Mouse (Mus musculus) hindbrain, embryonic 16.5 days (tissue): ENCODE data around the gene Tcta. TPM values are rescaled to one million over a fixed set of nuclear protein-coding genes. Genes with fewer than 3 reads are reported as not detected.

Experiments used
- ATAC-seq: fragments of 200-750 bp; cut with Nextera tagmentation; 2 replicates; pipeline ENCODE4 v1.8.0; 2017; ENCODE audit warnings: moderate TSS enrichment, moderate library complexity
- H3K27ac ChIP-seq: fragments of 300-500 bp; sonication (generic); 2 replicates; pipeline ENCODE4 v1.5.1; 2014; ENCODE audit warnings: low read depth, mild to moderate bottlenecking, control low read depth, low read length, moderate library complexity
- H3K27me3 ChIP-seq: fragments of 300-500 bp; sonication (generic); replicated peaks from 2 replicates; pipeline ENCODE4 v1.6.1; 2014; ENCODE audit warnings: low read length; ENCODE audit not compliant: control insufficient read depth, insufficient read depth
- H3K36me3 ChIP-seq: fragments of 300-500 bp; sonication (generic); 2 replicates; pipeline ENCODE4 v1.6.1; 2014; ENCODE audit warnings: mild to moderate bottlenecking, low read length, moderate library complexity, mixed read lengths; ENCODE audit not compliant: control insufficient read depth, insufficient read depth
- H3K4me1 ChIP-seq: fragments of 300-500 bp; sonication (generic); 2 replicates; pipeline ENCODE4 v1.6.1; 2014; ENCODE audit warnings: low read depth, low read length; ENCODE audit not compliant: control insufficient read depth, insufficient read depth
- H3K4me2 ChIP-seq: fragments of 300-500 bp; sonication (generic); 2 replicates; pipeline ENCODE4 v1.6.1; 2014; ENCODE audit warnings: mild to moderate bottlenecking, low read length, control low read depth, moderate library complexity
- H3K4me3 ChIP-seq: fragments of 300-500 bp; sonication (generic); 2 replicates; pipeline ENCODE4 v1.5.1; 2014; ENCODE audit warnings: mild to moderate bottlenecking, low read length, control low read depth, moderate library complexity
- H3K9ac ChIP-seq: fragments of 300-500 bp; sonication (generic); 2 replicates; pipeline ENCODE4 v1.6.1; 2014; ENCODE audit warnings: low read depth, mild to moderate bottlenecking, control low read depth, low read length, moderate library complexity
- H3K9me3 ChIP-seq: fragments of 300-500 bp; sonication (generic); 2 replicates; pipeline ENCODE4 v1.6.1; 2014; ENCODE audit warnings: mild to moderate bottlenecking, low read length, moderate library complexity; ENCODE audit not compliant: control insufficient read depth
- whole genome bisulfite sequencing: fragments of 180-500 bp; shearing (Covaris S2); extraction: QIAGEN DNeasy Blood & Tissue Kit; methylation state at CpG from one replicate; pipeline ENCODE4 v1.1.7; 2014; 5-methylcytosine and 5-hydroxymethylcytosine counted together
- polyA plus RNA-seq: library from polyadenylated mRNA; unstranded; fragments of >200 nt; fragmentation: Nextera tagmentation; extraction: Ambion mirVana; gene quantifications from 2 replicates; pipeline ENCODE4 v1.2.1, GENCODE M21; 2015

Gene Tcta
- polyA plus RNA-seq, 1 experiment from 2014 or later: 57.2 TPM

DNA sequence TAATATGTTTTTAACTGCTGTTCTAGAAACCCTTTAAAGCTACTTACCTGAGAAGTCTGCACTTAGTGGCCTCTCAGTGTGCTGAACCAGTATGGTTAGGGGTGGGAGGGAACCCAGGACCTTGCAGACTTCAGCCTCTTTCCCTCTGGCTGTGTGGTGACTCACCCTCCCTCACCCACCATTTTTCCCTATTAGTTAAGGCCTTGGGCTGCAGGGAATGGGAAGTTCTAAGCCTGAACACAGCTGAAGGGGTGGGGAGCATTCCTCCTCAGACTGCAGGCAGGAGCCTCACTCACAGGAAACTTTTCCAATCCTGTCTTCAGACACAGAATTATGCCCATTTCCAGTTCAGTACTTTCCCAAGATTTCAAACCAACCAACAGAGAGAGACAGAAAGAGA, 35.8 kb upstream of the Tcta start:
- peaks cover 12% of the 10 kb centered on the region for H3K4me1 ChIP-seq
- no peaks in the 10 kb centered on the region for H3K36me3 ChIP-seq
- no peak for ATAC-seq
- no peak overlapping the region; the same call in 1 of the 2 replicates for H3K27ac ChIP-seq
- H3K9me3 ChIP-seq: no peaks in the 10 kb centered on the region
- H3K27me3 ChIP-seq: no peaks in the 10 kb centered on the region
- H3K9ac ChIP-seq: no peak overlapping the region
- no peak overlapping the region for H3K4me3 ChIP-seq
- no peak overlapping the region for H3K4me2 ChIP-seq

- Histone ChIP-seq H3K9me3 (no peaks in the 10 kb centered on the region), H3K27me3 (no peaks in the 10 kb centered on the region), H3K9ac (no peak overlapping the region), H3K27ac (no peak overlapping the region), H3K36me3 (no peaks in the 10 kb centered on the region), H3K4me3 (no peak overlapping the region), H3K4me1 (peaks cover 12% of the 10 kb centered on the region), H3K4me2 (no peak overlapping the region)
- 89% methylated on average over 5 of the region's 5 CpGs for WGBS
- ATAC-seq: no peak
These were observed 35.1 kb upstream of the Tcta start for GRCm38 (mm10) chr9:108341139-108341475.

GRCm38 (mm10) chr9:108340258-108341138, 34.5 kb upstream of the Tcta start:
- Histone ChIP-seq H3K27me3 (no peaks in the 10 kb centered on the region), H3K36me3 (peaks cover under 1% of the 10 kb centered on the region; the same call in 1 of the 2 replicates), H3K27ac (no peak overlapping the region), H3K9ac (peak overlapping the region; percentile 76; the same call in 1 of the 2 replicates), H3K4me1 (peaks cover 12% of the 10 kb centered on the region), H3K4me3 (peak overlapping the region; percentile 71), H3K9me3 (no peaks in the 10 kb centered on the region), H3K4me2 (peak overlapping the region; percentile 81)
- ATAC-seq: no peak
- WGBS: 66% methylated on average over 10 of the region's 10 CpGs

GRCm38 (mm10) chr9:108339886-108340257, 33.9 kb upstream of the Tcta start:
- Histone ChIP-seq H3K27me3 (no peaks in the 10 kb centered on the region), H3K9ac (peak overlapping the region; percentile 76), H3K27ac (peak overlapping the region; percentile 84), H3K4me3 (peak overlapping the region; percentile 71), H3K4me2 (peak overlapping the region; percentile 81), H3K4me1 (peaks cover 12% of the 10 kb centered on the region), H3K9me3 (no peaks in the 10 kb centered on the region), H3K36me3 (peaks cover 7% of the 10 kb centered on the region)
- no peak for ATAC-seq
- 16% methylated on average over 20 of the region's 20 CpGs for WGBS

GRCm38 (mm10) chr9:108338886-108339781, 33.2 kb upstream of the Tcta start, which contains the start of gene Gpx1:
Gpx1 (plus strand) TSS chr9:108338903.
- Histone ChIP-seq H3K4me2 (peak within 1 kb of the TSS; percentile 81), H3K27ac (peak within 1 kb of the TSS; percentile 84), H3K36me3 (peaks cover 13% of the 10 kb centered on the region), H3K4me3 (peak within 1 kb of the TSS; percentile 71), H3K4me1 (peaks cover 12% of the 10 kb centered on the region), H3K9me3 (no peaks in the 10 kb centered on the region), H3K27me3 (no peaks in the 10 kb centered on the region), H3K9ac (peak within 1 kb of the TSS; percentile 76)
- peak; percentile 98 for ATAC-seq
- WGBS: under 1% methylated on average over 49 of the region's 49 CpGs

- ATAC-seq: 0 out of 2 replicates have a peak, but pooled peaks have one; percentile 5
- no peaks in the 10 kb centered on the region for H3K27me3 ChIP-seq
- peaks cover 14% of the 10 kb centered on the region for H3K36me3 ChIP-seq
- peak overlapping the region; percentile 71 for H3K4me3 ChIP-seq
- H3K27ac ChIP-seq: peak overlapping the region; percentile 84
- 27% methylated on average over 6 of the region's 6 CpGs for WGBS
- H3K4me1 ChIP-seq: peaks cover 12% of the 10 kb centered on the region
- peak overlapping the region; percentile 76 for H3K9ac ChIP-seq
- H3K9me3 ChIP-seq: no peaks in the 10 kb centered on the region
- peak overlapping the region; percentile 81 for H3K4me2 ChIP-seq
These were observed 32.6 kb upstream of the Tcta start for GRCm38 (mm10) chr9:108338551-108338885.

- H3K9ac ChIP-seq: no peak overlapping the region
- H3K9me3 ChIP-seq: no peaks in the 10 kb centered on the region
- peak overlapping the region; percentile 84 for H3K27ac ChIP-seq
- no peaks in the 10 kb centered on the region for H3K27me3 ChIP-seq
- H3K4me2 ChIP-seq: no peak overlapping the region
- no peak for ATAC-seq
- no peak overlapping the region for H3K4me3 ChIP-seq
- H3K36me3 ChIP-seq: peaks cover 17% of the 10 kb centered on the region
- H3K4me1 ChIP-seq: peaks cover 12% of the 10 kb centered on the region
- 67% methylated on average over 10 of the region's 10 CpGs for WGBS
These were observed 32.0 kb upstream of the Tcta start for GRCm38 (mm10) chr9:108337848-108338550.

DNA sequence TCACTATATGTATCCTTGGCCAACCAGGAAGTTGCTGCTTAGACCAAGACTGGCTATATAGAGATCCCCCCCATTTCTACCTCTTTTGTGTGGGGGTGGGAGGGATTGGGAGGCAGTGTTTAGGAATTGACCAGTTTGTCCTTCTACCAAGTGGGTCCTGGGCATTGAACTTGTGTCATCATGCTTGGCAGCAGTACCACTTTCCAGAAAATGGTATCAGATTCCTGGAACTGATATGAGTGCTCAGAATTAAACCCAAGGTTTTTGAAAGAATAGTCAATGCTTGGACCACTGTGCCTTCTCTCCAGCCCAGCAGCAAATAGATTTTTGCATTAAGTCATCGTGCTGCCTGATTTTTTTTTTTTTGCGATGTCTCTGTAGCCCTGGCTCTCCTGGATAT, 19.9 kb upstream of the Tcta start:
- Histone ChIP-seq H3K36me3 (peaks cover 12% of the 10 kb centered on the region), H3K4me3 (no peak overlapping the region), H3K4me2 (no peak overlapping the region), H3K9me3 (no peaks in the 10 kb centered on the region), H3K9ac (no peak overlapping the region), H3K27me3 (no peaks in the 10 kb centered on the region), H3K27ac (no peak overlapping the region), H3K4me1 (no peaks in the 10 kb centered on the region)
- WGBS: 95% methylated on average over 2 of the region's 2 CpGs
- ATAC-seq: no peak
